Mouse (Mus musculus) megakaryocyte-erythroid progenitor cell, adult 5-6 weeks (primary cell): ENCODE results near the gene Prkn. TPM values are rescaled to one million over a fixed set of nuclear protein-coding genes. Genes with fewer than 3 reads are reported as not detected.
A peak's percentile ranks its signal among the peaks of the same experiment; 100 is the strongest.

ENCODE experiments used
- ATAC-seq: replicated peaks from 2 replicates; pipeline ENCODE4 v1.8.0; 2016; ENCODE audit warnings: mild to moderate bottlenecking, inconsistent platforms; ENCODE audit not compliant: severe bottlenecking, poor library complexity, low FRiP score, low TSS enrichment
- total RNA-seq, 2 experiments: library from RNA; stranded (forward) in 1 of 2; stranded (reverse) in 1 of 2; fragments of 200-1000, 215-1000 nt in 1 of 2; fragments of >200 nt in 1 of 2; fragmentation: Nextera tagmentation in 1 of 2; gene quantifications; 2 replicates each; pipeline ENCODE4 v1.2.3; 2014 to 2017

The Prkn gene
- total RNA-seq, 2 experiments from 2014 or later = 3.1 to 5.9 TPM

GRCm38 (mm10) chr17:10962151-10962550 is 122.0 kb downstream of the Prkn start:
- ATAC-seq = no peak

- ATAC-seq = no peak
Measured at GRCm38 (mm10) chr17:10982136-10982535, 142.0 kb downstream of the Prkn start.

DNA sequence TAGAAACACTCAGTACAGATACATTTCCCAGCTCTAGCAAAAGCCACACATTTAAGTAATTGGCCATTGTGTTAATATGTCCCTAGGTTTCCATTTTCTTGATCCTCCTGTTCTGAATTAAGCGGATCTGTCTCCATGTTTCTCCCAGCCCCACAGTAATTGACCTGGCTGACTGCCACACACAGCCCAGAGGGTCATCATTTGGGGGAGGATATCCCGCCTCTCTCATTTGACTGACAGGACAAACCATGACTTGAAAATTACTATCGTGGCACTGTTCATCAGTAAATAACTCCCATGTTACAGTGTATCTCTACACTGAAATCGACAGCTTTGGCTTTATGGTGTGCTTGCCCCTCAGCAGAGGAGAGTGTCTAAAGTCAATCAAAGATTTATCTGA is 146.9 kb downstream of the Prkn start:
- no peak for ATAC-seq

DNA sequence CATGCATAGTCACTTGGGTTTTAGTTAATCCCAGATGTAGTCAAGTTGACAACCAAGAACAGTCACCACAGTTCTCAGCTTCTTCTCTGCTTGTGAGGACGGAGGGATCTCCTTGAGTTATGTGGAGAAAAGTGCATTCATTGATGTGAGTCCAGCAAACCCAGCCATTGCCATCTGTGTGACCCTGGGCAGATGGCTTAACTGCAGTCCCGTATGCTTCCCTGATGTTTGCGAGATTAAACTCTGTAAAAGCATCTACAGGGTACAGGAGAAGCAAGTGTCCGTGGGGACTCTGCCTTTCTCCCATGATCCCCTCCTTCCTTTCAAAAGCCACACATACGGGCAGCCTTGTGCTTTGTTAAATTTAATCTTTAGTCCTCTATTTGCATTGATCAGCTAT is 157.1 kb downstream of the Prkn start:
- ATAC-seq = no peak

GRCm38 (mm10) chr17:11023371-11023770 is 183.2 kb downstream of the Prkn start:
- no peak for ATAC-seq

DNA sequence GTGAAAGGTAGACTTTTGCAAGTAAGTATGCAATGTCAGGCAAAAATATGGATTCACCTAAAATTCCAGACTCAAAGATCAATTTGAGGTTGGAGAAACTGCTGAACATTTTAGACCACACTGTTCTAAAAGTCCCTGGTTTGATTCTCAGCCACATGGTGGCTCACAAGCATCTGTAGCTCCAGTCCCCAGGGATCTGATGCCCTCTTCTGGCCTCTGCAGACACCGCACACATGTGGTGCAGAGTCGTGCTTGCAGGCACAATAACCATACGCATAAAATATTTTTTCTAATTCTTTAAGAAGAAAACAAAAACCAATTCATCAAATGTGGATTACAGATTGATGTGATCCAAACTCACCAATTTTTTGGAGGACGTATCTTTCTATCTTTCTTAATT is 189.2 kb downstream of the Prkn start:
- ATAC-seq = peak; percentile 63; the same call in 1 of the 2 replicates

GRCm38 (mm10) chr17:11030936-11031335 is 190.8 kb downstream of the Prkn start:
- no peak for ATAC-seq

DNA sequence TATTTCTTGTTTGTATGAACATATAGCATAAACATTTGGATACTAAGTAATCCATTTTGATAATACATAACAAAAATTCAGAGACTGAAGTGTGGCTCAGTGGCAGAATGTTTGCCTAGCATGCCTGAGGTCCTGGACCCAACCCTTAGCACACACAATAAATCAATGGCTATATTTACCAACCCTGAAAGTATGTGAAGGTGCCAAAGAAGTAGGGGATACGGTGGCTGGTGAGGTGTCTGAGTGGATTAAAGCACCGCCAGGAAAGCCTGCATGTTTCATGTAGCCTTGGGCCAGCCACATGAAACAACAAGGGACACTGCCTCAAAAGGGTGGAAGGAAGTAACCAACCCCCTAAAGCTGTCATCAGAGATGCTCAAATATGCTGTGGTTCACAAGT is 192.2 kb downstream of the Prkn start:
- ATAC-seq = no peak

DNA sequence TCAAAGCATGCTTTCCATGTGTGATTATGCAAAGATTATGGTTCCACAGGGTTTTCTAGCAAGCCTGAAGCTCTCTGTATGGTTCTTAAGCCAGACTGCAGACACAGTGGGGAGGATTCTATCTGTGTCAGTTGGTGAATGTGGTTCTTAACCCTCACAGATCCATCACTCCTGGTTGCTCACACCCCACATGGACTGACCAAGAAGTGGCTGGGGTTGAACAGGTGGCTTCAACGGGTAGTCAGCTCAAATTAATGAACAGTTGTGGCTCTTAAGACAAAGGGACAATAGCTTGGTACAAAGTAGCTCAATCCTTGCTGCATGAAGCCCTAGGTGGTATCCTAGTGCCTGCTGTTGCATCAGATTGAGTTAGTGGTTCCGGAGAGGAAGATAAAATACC is 193.4 kb downstream of the Prkn start:
- ATAC-seq = no peak

DNA sequence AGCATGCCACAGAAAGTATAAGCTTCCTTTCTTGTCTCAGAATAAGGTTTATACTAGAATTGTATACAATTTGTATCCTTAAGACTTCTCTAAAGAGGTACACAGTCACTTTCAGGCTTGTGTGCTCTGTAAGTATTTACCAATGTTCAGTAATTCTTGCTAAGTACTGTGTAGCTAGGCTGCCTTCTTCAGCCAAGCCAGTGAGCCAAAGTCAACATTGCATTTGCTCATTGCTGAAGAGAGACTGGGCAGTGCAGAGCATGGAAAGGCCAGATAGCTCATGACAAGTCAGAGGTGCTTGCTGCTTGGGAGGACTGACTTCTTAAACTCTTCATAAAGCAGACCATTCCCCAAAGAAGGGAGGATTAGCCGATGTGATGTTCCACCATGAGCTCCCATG is 198.1 kb downstream of the Prkn start:
- ATAC-seq = no peak

DNA sequence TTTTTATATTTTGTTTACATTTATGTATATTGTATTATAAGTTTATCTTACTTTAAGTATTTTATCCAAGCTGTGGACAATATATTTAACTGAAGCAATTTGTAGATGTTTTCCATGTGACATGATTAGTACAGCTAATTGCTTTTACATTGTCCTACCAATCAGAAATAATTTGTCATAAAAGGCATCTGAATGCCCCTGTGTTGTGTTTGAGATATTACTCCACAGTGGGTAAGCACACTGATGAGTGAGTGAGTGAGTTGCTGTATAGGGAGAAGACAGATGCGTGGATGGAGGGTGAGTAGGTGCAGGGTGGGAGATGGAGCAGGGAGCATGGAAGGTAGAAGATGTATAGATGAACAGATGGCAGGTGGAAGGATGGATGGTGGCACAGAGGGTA is 218.8 kb downstream of the Prkn start:
- no peak for ATAC-seq

GRCm38 (mm10) chr17:11067076-11067703 is 227.0 kb downstream of the Prkn start:
- ATAC-seq = no peak

- ATAC-seq = peak; percentile 73
Measured at GRCm38 (mm10) chr17:11067704-11068475, 227.7 kb downstream of the Prkn start.

DNA sequence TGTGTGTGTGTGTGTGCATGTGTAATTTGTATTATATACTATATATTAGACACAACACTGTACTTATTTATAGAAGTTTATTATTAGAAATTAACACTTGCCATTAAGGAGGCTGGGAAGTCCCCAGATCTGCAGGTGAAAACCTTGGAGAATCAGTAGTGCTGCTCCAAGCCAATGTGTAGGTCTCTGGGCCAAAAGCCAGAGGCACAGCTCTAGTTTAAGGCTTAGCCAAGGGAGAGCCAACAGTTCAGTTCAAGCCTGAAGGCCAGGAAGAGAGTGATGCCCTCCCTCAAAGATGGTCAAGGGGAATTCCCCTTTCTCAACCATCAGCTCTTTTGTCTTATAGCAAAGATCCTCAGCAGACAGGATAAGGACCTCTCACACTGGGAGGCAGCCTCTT is 230.8 kb downstream of the Prkn start:
- ATAC-seq = no peak

DNA sequence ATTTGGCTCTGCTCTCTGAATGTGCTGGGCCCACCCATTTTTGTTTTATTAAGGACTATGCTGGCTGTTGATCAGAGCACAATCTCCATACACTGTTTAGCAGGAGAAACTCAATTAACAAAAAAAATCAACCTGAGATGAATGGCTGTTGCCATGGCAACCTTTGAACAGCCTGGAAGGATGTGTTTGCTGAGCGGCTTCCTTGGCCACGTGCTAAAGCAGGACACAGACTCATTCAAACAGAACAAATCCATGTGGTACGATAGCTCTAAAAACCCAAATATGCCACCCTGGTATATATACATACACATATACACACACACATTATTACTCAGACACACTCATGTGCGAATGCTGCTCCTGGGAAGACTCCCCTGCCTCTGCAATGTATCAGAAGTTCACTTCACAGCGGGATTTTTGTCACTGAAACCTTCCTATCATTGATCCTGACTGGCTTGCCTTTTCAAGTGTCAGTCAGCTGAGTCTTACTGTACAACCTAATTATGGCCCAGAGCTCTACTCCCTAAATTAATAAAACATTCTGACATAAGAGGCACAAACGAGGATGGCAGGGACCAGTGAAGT is 236.2 kb downstream of the Prkn start:
- no peak for ATAC-seq

- no peak for ATAC-seq
Measured at GRCm38 (mm10) chr17:11086492-11086891, 246.3 kb downstream of the Prkn start.

- no peak for ATAC-seq
Measured at GRCm38 (mm10) chr17:11087088-11087487, 246.9 kb downstream of the Prkn start.

- no peak for ATAC-seq
Measured at GRCm38 (mm10) chr17:11087823-11088222, 247.6 kb downstream of the Prkn start.

DNA sequence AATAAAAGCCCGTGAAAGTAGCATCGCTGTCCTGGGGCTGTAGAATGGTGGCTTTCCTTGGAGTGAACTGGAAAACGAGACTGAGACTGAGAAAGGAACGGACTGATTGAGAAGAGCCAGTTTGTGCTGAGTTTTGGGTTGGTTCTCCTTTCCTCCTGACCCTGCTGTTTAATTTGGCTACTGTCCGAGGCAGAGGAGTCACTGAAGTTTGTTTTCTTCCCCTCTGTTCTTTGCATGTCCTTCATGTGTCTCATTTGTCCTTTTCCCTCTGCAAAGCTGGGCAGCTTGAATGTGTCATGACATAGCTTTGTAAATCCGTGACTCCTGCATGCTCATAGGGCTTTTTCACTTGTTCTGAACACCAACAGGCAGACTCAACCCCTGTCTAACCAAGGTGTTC is 249.2 kb downstream of the Prkn start:
- no peak for ATAC-seq

- ATAC-seq = no peak
Measured at GRCm38 (mm10) chr17:11092900-11093299, 252.7 kb downstream of the Prkn start.

DNA sequence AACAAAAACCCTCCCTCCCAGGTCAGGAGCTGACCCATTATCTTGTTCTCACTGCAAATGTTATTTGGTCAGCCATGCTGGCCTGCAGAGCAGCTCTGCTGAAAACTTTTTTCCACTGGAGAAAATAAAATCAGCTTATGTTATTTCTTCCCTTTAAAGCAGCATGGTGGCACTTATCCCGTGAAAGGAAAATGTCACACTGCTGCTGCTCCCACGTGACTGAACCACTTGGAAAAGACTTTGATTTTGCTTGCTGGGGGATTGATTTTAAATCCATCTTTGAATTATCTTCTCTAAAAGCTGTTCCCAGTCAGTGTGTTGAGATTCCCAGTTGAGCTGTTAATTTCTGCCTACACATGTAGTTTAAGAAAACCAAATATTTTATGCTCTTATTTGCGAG is 253.1 kb downstream of the Prkn start:
- ATAC-seq = no peak
